Comparison of ENCODE assay signal across 9 mouse cellular contexts in the genomic region with DNA sequence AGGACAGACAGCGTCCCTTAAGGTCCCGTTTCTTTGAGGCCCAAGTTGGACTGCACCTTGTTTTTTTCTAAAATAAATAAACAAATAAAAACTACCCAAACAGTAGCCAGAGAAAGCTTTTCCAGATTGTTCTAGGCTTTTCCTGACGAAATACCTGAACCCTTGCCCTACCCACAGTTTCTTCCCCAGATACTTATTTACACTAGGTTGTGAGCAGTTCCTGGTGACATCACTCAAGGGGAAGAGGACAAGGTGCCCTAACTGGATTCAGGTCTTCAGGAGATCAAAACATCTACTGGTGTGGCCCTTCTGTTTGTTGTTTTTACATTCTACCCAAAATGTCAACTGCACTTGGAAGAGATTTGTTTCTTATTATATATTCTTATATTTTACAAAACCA. TPM values are rescaled to one million over a fixed set of nuclear protein-coding genes. Genes with fewer than 3 reads are reported as not detected.
DNase-seq lines count a peak whose midpoint lies in the region; ATAC-seq lines count a peak whose summit lies in the region.
"Had no signal": no experiment of that assay in that cellular context is flagged by ENCODE, and none has a peak within 500 bp of the region (broad histone marks: within the 10 kb centered on the region; RNA-seq: fewer than 3 reads in every experiment).

No protein-coding gene starts in this region.

- peak overlapping the region; percentile 65 for H3K4me2 ChIP-seq in heart, embryonic 12.5 days
- H3K4me2 ChIP-seq in hindbrain, embryonic 13.5 days: peak overlapping the region; percentile 60
- peak overlapping the region; percentile 54 for H3K4me2 ChIP-seq in midbrain, embryonic 11.5 days

- no peaks in the 10 kb centered on the region for H3K36me3 ChIP-seq in heart, embryonic 12.5 days
- no peaks in the 10 kb centered on the region for H3K36me3 ChIP-seq in embryonic facial prominence, embryonic 10.5 days (replicated peaks)
- H3K36me3 ChIP-seq in hindbrain, embryonic 13.5 days: no peaks in the 10 kb centered on the region
- no peaks in the 10 kb centered on the region for H3K36me3 ChIP-seq in midbrain, embryonic 11.5 days (ENCODE audit: control insufficient read depth, insufficient read depth, low read length)

- WGBS in heart, embryonic 12.5 days: 24% methylated on average over 3 of the region's 3 CpGs
- WGBS in embryonic facial prominence, embryonic 10.5 days: 27% methylated on average over 3 of the region's 3 CpGs
- 54% methylated on average over 3 of the region's 3 CpGs for WGBS in hindbrain, embryonic 13.5 days
- 35% methylated on average over 3 of the region's 3 CpGs for WGBS in midbrain, embryonic 11.5 days

- DNase-seq in heart, postnatal 14 days: no peak
- DNase-seq in embryonic facial prominence, embryonic 10.5 days (ENCODE audit: low spot score): no peak
- peak; percentile 76 for DNase-seq in midbrain, embryonic 11.5 days (ENCODE audit: low spot score, missing footprints)
- no peak for DNase-seq in thymus, postnatal 10 days (ENCODE audit: low spot score in 2 of 2)
- DNase-seq in layer of hippocampus, adult 11-12 months (ENCODE audit: low spot score): no peak

- peak overlapping the region; percentile 79 for H3K4me3 ChIP-seq in heart, embryonic 12.5 days
- H3K4me3 ChIP-seq in embryonic facial prominence, embryonic 10.5 days: peak overlapping the region; percentile 63
- peak overlapping the region; percentile 63 for H3K4me3 ChIP-seq in hindbrain, embryonic 13.5 days
- H3K4me3 ChIP-seq in midbrain, embryonic 11.5 days (ENCODE audit: low read depth, low read length): peak overlapping the region; percentile 43; the same call in 1 of the 2 replicates

- no peaks in the 10 kb centered on the region for H3K27me3 ChIP-seq in heart, embryonic 12.5 days (replicated peaks)
- H3K27me3 ChIP-seq in embryonic facial prominence, embryonic 10.5 days (replicated peaks; ENCODE audit: low read depth, poor library complexity, severe bottlenecking): no peaks in the 10 kb centered on the region
- no peaks in the 10 kb centered on the region for H3K27me3 ChIP-seq in hindbrain, embryonic 13.5 days
- H3K27me3 ChIP-seq in midbrain, embryonic 11.5 days (ENCODE audit: control insufficient read depth, insufficient read depth, low read length): no peaks in the 10 kb centered on the region
- H3K27me3 ChIP-seq: CH12.LX had no signal

- H3K9ac ChIP-seq in heart, embryonic 12.5 days: peak overlapping the region; percentile 73; the same call in 1 of the 2 replicates
- H3K9ac ChIP-seq in hindbrain, embryonic 13.5 days: 0 out of 2 replicates have a peak overlapping the region, but pooled peaks have one; percentile 76
- H3K9ac ChIP-seq in midbrain, embryonic 11.5 days (ENCODE audit: low read length): no peak overlapping the region

- peak overlapping the region; percentile 85 for H3K27ac ChIP-seq in heart, embryonic 12.5 days (ENCODE audit: poor library complexity, severe bottlenecking)
- peak overlapping the region; percentile 80; the same call in 1 of the 2 replicates for H3K27ac ChIP-seq in embryonic facial prominence, embryonic 10.5 days (replicated peaks)
- 0 out of 2 replicates have a peak overlapping the region, but pooled peaks have one; percentile 81 for H3K27ac ChIP-seq in hindbrain, embryonic 13.5 days
- H3K27ac ChIP-seq in midbrain, embryonic 11.5 days (ENCODE audit: low read depth, low read length): no peak overlapping the region

- H3K4me1 ChIP-seq in heart, embryonic 12.5 days (replicated peaks): peaks cover 4% of the 10 kb centered on the region; the same call in 1 of the 2 replicates
- H3K4me1 ChIP-seq in embryonic facial prominence, embryonic 10.5 days: peaks cover 13% of the 10 kb centered on the region
- H3K4me1 ChIP-seq in hindbrain, embryonic 13.5 days (replicated peaks): peaks cover 12% of the 10 kb centered on the region
- H3K4me1 ChIP-seq in midbrain, embryonic 11.5 days (ENCODE audit: control insufficient read depth, insufficient read depth, low read length): no peaks in the 10 kb centered on the region

- H3K9me3 ChIP-seq in heart, embryonic 12.5 days (replicated peaks): no peaks in the 10 kb centered on the region
- no peaks in the 10 kb centered on the region for H3K9me3 ChIP-seq in embryonic facial prominence, embryonic 10.5 days
- no peaks in the 10 kb centered on the region for H3K9me3 ChIP-seq in hindbrain, embryonic 13.5 days
- H3K9me3 ChIP-seq in midbrain, embryonic 11.5 days (ENCODE audit: control insufficient read depth, low read length): no peaks in the 10 kb centered on the region

- ATAC-seq in heart, embryonic 12.5 days (ENCODE audit: insufficient number of reproducible peaks, low FRiP score): no peak
- peak; percentile 34 for ATAC-seq in hindbrain, embryonic 13.5 days (ENCODE audit: low FRiP score)
- ATAC-seq in midbrain, embryonic 11.5 days (ENCODE audit: low FRiP score): peak; percentile 23
- ATAC-seq in CD4-positive, CD25-positive, alpha-beta regulatory T cell, adult 4 months: no peak

- intact Hi-C loops in heart, postnatal 14 days (cut with DNase I): loop anchor here (5.0 kb wide), 1 partner anchor 182 kb away; a partner anchor contains a TSS

RNA-seq across cellular contexts. Expression of a gene that starts 0.5 kb away (rescaled TPM):
- 6.2 and 6.8 TPM in 2 replicates for polyA plus RNA-seq in heart, embryonic 12.5 days (2016; fragmentation: Nextera tagmentation; extraction: Ambion mirVana)
- 10 to 100 TPM; 17.3 to 22.0 TPM for total RNA-seq in heart, postnatal 14 days (2021)
- 3.4 and 3.8 TPM in 2 replicates for polyA plus RNA-seq in embryonic facial prominence, embryonic 10.5 days (2016; fragmentation: Nextera tagmentation; extraction: Ambion mirVana)
- polyA plus RNA-seq in hindbrain, embryonic 13.5 days (2015; fragmentation: Nextera tagmentation; extraction: Ambion mirVana): 8.2 and 9.5 TPM in 2 replicates
- polyA plus RNA-seq in midbrain, embryonic 11.5 days (2014; fragmentation: Nextera tagmentation; extraction: Ambion mirVana): 3.6 and 3.8 TPM in 2 replicates
- under 1 TPM in 1 of 2 experiments, not detected in 1; 0.15 TPM for polyA plus RNA-seq in CD4-positive, CD25-positive, alpha-beta regulatory T cell, adult 4 months (2017; shearing (Covaris generic))

Comparison
In these comparisons a context has a peak if more than half of its experiments do, and no peak if none do; other contexts are left out.
1. ATAC-seq: peak in hindbrain, embryonic 13.5 days (single experiment) and midbrain, embryonic 11.5 days (single experiment); none in heart, embryonic 12.5 days (single experiment) and CD4-positive, CD25-positive, alpha-beta regulatory T cell, adult 4 months (single experiment).
2. Peak in every context shown above with its lines, with median percentiles within 50 percentile points of each other: H3K4me2 ChIP-seq and H3K4me3 ChIP-seq.